Mouse (Mus musculus) left cerebral cortex, postnatal 36 days (tissue): Measurements from ENCODE around the gene Sctr. TPM values are rescaled to one million over a fixed set of nuclear protein-coding genes. Genes with fewer than 3 reads are reported as not detected.

ENCODE experiments used
- DNase-seq, 2 experiments: peaks; one replicate each; pipeline ENCODE4 v3.0.0; 2021 to 2022; ENCODE audit warnings: low spot score in 2 of 2, mixed read lengths in 1 of 2
- intact Hi-C: fragments of 180-260 bp; cut with DNase I; formaldehyde crosslinking; loops from one replicate; pipeline ENCODE4 v1.15.1; 2025
- total RNA-seq, 2 experiments: library from RNA; stranded (reverse); gene quantifications; 2 replicates each; pipeline ENCODE4 v1.2.3; 2021

Sctr gene
- total RNA-seq, 2 experiments from 2014 or later = 0.35 to 0.43 TPM

- intact Hi-C loops = no loop called here
- DNase-seq = no peak
Observed at GRCm38 (mm10) chr1:120060687-120061086, 54.0 kb downstream of the Sctr start.

- no peak for DNase-seq
- intact Hi-C loops = no loop called here
Observed at GRCm38 (mm10) chr1:120062231-120062630, 55.5 kb downstream of the Sctr start.

DNA sequence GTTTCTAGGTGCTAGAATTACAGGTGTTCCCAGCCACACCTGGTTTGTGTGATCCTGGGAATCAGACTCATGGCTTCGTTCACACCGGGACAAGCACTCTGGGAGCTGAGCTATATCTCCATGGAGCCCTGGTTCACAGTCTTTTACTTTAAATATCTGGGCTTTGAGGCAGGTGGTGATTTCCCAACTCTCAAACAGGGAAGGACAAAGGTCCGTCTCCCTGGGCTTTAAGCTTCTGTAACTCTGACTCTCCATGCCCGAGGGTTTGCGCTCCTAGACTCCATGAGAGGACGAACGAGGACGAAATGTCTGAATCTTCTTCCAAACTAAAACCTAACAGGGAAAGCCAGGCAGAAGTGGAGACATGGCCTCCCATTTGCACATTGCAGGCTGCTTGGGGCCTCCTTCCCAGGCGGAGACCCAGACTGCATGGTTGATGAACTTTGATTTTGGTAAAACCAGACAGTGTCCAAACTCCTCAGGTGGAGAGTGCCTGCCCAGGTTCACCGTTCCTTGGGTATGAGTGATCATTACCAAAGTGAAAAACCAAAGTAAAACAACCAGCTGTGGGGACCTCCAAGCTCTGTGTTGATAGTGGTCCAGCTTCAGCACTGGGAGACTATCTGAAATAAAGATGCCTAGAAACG lies 57.5 kb downstream of the Sctr start:
- DNase-seq = no peak
- intact Hi-C loops = no loop called here

DNA sequence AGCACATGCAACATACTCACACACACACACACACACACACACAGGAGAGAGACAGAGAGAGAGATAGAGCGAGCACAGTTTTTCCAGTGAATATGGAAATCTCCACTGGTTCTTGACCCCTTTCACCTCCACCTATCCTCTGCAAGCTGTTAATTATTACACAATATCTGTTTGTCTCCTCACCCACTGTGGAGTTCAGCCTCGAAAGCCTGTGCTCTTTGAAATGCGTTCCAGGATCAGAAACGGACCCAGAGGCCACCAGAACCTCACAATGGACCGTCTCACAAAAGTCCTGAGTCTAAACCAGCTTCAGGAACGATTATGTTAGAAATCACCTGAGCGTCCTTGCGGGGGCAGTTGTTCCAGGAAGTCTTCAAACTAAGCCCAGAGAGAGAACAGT lies 59.5 kb downstream of the Sctr start:
- no peak for DNase-seq
- intact Hi-C loops = no loop called here

GRCm38 (mm10) chr1:120066625-120067024 lies 59.9 kb downstream of the Sctr start:
- intact Hi-C loops = no loop called here
- DNase-seq = no peak

GRCm38 (mm10) chr1:120069120-120069519 lies 62.4 kb downstream of the Sctr start:
- intact Hi-C loops = no loop called here
- DNase-seq = no peak

DNA sequence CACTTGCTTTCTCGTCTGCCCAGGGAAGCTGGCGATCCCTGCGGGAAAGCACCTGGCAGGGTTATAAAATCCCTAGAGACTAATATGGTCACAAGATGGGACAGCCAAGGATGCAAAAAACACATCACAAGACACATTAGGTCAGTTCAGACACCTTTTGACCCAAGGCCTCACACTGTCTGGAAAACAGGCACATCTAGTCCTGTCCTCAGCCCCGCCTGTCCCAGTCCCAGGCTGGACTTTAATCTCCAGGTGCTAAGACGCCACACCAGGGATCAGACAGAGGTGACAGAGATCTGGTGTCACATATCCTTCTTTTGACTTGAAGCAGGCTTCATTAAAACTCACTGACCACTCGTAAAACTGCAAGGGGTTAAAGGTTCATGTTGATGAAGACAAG lies 63.5 kb downstream of the Sctr start:
- intact Hi-C loops = no loop called here
- no peak for DNase-seq

DNA sequence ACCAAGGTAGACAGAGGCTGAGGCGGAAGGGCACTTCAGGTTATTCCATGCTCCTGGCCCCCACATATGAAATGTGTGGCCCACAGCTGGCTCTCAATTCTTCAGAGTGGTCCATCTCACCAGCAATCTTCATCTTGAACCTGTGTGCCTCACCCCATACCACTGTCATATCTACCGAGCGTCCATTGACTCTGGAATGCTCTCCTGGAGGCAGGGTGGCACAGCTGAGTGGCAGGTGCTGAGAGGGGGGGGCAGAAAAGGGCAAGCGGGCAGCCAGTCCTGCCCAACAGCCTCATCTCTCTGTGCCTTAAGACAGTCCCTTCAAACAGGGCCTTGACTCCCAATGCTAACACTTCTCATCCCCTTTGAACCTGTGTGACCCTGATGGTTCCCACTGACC lies 64.4 kb downstream of the Sctr start:
- no peak for DNase-seq
- intact Hi-C loops = no loop called here

DNA sequence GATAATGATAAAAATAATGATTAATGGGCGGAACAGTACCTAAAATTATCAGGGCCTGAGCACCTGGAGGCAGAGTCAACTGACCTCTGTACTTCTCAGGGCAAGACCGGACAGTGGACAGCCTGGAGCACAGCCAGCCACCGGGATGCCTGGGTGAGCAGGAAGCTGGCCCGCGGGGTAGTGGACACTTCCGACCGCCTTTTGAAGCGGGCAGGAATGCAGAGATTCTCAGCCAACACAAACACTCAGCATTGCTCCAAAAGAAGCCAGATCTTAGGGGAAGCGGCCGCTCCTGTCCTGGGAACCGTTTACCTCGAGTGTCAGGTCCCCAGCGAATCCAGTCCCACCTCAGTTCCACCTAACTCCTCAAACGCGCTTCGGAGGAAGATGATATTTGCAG lies 66.2 kb downstream of the Sctr start:
- intact Hi-C loops = no loop called here
- no peak for DNase-seq

DNA sequence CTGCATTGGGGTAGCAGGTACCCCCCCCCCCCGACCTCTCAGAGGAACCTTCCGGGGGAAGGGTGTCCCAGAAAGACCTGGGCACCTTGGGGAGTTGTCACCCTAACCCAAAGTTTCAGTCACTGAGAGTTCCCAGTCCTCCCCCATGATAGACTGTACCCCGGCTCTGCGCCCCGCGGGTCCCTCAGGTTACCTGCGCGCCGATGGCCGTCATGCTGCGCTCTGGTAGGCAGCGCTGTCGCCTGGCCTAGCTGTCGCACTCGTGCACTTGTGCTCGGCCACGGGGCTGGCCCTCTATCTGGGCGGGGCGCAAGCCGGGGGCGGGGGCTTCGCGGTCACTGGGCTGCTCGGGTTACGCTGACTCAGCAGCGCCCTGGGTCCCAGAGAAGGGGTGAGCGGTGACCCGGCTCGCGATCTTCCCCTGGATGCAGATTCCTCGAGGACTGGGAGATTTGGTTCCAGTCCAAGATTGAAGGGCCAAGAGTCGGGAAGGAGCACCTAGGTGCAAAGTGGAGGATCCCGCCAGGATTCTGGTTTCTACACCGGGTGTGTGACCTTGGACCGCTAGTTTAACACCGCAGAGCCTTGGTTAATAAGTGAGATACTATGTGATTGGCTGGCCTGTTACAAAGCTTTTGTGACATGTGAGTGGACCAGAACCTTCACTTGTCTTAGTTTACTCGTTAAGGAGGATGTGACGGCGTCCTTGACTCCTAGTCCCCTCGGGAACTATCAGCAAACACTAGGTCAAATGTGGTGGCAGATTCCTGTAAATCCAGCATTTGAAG lies 67.0 kb downstream of the Sctr start, which contains the start of gene Tmem37:
Tmem37 (minus strand) TSS at position 556 of the 788 bp plus-strand sequence.
- intact Hi-C loops = no loop called here
- peak in 1 of 2 experiments; percentile 21 for DNase-seq

- DNase-seq = no peak
- intact Hi-C loops = no loop called here
Observed at GRCm38 (mm10) chr1:120074307-120074702, 67.6 kb downstream of the Sctr start.

DNA sequence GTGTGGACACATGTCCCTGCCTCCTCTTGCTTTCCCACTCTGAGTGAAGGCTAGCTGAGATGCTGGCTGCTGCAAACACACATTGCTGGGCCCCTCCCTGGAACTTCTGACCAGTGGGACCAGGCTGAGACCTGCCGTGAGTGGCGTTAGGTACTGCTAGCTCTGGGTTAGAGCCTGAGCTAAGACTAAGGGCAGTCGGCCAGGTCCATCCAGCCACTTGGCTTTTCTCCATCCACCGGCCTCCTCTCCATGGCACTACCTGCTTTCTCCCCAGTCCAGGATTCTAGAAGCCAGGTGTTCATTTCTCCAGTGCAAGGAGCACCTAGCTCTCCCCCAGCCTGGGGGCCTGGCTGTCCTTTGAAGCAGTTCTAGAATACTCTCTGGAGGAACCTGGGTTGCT lies 68.2 kb downstream of the Sctr start:
- DNase-seq = no peak
- intact Hi-C loops = no loop called here

DNA sequence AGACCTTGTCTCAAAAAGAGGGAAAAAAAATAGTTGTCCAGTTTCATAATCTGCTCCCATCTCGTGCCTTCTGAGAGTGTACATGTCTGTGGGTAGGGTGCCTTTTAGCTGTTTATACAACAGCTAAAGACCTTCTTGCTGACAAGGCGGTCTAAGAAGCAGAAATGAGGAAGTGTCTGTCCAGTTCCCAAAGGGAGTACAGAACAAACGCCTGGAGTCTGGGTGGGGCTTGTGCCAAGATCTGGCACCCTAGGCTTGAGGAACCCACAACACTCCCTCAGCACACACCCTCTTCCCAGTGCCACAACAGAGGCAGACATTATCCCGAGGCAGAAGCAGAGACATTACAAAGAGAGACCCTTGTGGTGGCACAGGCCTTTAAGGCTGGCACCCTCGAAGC lies 68.8 kb downstream of the Sctr start:
- no peak for DNase-seq
- intact Hi-C loops = no loop called here

- DNase-seq = no peak
- intact Hi-C loops = no loop called here
Observed at GRCm38 (mm10) chr1:120077746-120078410, 71.2 kb downstream of the Sctr start.

DNA sequence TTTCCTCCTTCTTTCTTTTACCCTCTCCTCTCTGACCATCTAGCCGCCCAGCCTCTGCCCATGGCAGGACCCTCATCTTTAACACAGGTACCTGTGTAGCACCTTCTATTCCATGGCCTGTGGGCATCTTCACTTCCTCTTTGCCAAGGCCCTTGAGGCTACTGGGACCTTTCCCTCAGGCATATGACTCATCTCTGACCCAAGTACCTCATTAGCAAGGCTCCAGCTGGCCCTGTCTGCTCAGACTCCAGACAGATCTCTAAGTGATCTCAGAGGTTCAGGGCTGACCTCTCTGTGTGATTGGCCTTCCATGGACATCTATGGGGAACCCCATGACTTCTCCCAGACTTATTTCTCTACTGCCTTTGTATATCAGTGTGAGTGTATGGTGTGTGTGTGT lies 73.9 kb downstream of the Sctr start:
- DNase-seq = no peak

DNA sequence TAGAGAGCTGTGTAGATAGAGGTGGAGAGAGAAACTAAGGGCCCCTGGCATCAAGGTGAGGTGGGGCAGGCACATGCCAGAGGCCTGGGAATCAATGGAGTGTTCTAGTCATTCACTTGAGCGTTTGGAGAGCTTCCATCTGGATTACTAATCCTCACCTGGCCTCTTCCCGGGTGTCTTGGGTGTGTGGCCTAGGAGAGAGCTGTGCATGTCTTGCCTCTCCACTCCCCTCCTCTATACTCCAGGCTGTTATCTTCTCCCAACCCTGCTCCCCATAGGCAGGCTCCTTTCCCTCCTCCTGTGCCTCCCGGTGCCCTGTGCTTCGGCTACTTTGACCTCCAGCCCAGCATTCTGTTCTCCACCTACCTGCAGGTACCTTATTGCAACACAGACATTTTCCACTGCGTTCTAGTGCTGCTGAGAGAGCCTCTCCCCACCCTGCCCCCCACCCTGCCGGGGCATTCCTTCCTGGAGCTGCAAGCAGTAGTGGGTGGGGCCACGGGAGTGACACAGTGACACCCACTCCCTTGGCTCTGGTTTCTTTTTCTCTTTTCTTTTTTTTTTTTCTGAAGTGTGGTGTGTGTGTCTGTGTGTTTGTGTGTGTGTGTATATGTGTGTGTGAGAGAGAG lies 76.4 kb downstream of the Sctr start:
- intact Hi-C loops = no loop called here
- DNase-seq = no peak

More for the DNA sequence above, 73.9 kb downstream of the Sctr start:
- intact Hi-C loops = no loop called here

GRCm38 (mm10) chr1:120083921-120084517 lies 77.3 kb downstream of the Sctr start:
- no peak for DNase-seq
- intact Hi-C loops = no loop called here

- intact Hi-C loops = no loop called here
- no peak for DNase-seq
Observed at GRCm38 (mm10) chr1:120085696-120086095, 79.0 kb downstream of the Sctr start.

DNA sequence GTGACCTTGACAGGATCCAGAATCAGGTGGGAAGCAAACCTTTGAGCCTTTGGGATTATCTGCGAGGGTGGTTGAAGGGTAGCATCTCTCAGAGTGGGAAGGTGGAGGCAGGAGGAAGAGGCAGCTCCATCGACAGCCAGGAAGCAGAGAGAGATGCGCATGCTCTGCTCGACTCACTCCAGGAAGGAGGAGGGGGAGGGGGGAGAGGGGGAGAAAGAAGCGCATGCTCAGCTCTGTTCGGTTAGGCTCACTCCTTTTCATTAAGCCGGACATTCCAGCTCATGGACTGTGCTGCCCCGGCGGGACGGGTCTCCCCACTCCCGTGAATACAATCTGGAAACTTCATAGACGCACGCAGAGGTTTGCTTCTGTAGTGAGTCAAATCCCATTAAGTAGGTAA lies 80.0 kb downstream of the Sctr start:
- no peak for DNase-seq
- intact Hi-C loops = no loop called here

GRCm38 (mm10) chr1:120089180-120089579 lies 82.5 kb downstream of the Sctr start:
- intact Hi-C loops = no loop called here
- no peak for DNase-seq
